Mouse (Mus musculus) brain, embryonic 14.5 days (tissue): ENCODE results near the gene Unc45a. TPM values are rescaled to one million over a fixed set of nuclear protein-coding genes. Genes with fewer than 3 reads are reported as not detected.
"Not testable (repeated sequence)": the region's sequence is repeated elsewhere in the genome, so short reads cannot be mapped to it uniquely, and the experiment has no call there.

Source experiments
- DNase-seq: peaks from one replicate; pipeline ENCODE4 v3.0.0-alpha.2; 2011; ENCODE audit warnings: low read depth
- CTCF ChIP-seq: fragments of 200-500 bp; IDR thresholded peaks from 2 replicates; pipeline ENCODE4 v1.5.1; 2012; ENCODE audit warnings: inconsistent platforms, mild to moderate bottlenecking, moderate library complexity, borderline replicate concordance; ENCODE audit not compliant: insufficient read depth, insufficient read length; ENCODE audit errors: extremely low read depth
- POLR2A ChIP-seq: fragments of 200-500 bp; IDR thresholded peaks from 2 replicates; pipeline ENCODE4 v1.6.1; 2012; ENCODE audit warnings: mild to moderate bottlenecking, inconsistent platforms, borderline replicate concordance; ENCODE audit not compliant: poor library complexity, insufficient read depth, insufficient read length, severe bottlenecking; ENCODE audit errors: extremely low read depth
- polyA plus RNA-seq: library from polyadenylated mRNA; depleted of rRNA; stranded (reverse); fragments of >200 nt; gene quantifications from 2 replicates; pipeline ENCODE4 v1.2.3, GENCODE M21; 2012

Unc45a gene
- polyA plus RNA-seq, 1 experiment, result 85.0 TPM

DNA sequence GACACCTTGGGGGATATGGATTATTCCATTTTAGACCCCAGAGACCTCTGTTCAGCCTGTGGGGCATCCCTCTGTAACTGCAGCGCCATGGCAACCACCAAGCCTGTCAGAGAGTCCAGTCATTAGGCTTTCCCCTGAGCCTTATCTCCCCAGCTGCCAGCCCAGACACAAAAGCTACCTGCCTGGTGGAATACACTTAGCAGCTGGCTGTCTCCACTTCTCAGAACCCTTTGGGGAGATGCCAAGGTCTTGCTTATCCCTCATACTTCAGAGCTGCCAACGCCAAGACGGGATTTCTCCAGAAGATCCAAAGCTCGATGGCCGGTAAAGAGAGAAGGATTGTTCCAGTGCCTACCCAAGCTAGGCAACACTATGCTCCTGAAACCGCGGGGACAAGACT is 988 bp upstream of the Unc45a start:
- no peak for TF ChIP-seq CTCF
- no peak for TF ChIP-seq POLR2A
- DNase-seq, result peak; percentile 28

DNA sequence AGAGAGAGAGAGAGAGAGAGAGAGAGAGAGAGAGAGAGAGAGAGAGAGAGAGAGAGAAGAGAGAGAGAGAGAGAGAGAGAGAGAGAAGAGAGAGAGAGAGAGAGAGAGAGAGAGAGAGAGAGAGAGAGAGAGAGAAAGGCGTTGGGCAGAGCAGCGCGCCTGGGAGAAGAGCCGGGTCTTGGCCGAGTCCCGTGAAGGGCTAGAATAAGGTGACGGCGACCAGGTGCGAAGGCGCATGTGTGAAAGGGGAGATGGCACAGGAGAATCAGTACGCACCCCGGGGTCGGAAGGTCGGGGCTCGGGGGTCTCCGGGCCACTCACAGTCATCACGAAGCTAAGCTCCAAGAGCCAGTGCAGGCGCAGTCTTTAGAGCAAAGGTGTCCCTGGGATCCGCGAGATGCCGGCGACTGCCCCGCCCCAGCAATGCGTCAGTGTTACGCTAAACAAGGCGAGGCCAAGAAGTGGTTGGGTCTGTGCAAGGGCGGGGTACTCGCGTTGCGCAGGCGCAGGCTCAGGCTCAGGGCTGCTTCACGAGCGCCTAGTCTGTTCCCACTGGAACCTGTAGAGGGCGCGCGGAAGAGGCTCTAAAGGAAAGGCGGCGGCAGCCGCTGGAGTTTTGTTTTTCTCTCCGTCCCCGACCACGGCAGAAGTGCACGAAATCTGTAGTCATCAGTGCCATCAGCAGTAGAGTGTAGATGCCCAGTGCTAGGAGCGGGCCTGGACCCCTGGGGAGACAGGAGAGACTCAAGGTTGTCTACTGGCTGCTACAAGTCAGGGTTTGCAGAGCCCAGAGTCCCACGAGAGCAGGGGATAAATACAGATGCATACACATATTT is 794 bp downstream of the Unc45a start:
- TF ChIP-seq POLR2A (peak; percentile 30; the same call in 1 of the 2 replicates), CTCF (peak; percentile 83)
- peak; percentile 99 for DNase-seq

DNA sequence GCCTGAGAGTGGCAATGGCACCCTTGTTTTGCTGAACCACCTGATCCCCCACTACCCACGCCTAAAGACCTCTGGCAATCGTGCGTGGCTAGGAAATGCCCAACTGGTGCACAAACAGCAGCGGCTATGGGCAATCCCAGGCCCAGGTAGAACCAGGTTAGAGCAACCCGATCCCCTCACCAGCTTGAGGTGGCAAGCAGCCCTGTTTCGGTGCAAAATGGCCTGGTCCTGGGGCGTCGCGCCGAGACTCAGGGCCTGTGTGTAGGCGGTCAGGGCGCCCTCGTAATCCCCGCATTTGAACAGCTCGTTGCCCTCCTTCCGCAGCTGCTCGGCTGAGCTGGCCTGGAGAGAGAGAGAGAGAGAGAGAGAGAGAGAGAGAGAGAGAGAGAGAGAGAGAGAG is 1.4 kb downstream of the Unc45a start:
- peak; percentile 69 for DNase-seq
- TF ChIP-seq POLR2A (no peak), CTCF (no peak)

DNA sequence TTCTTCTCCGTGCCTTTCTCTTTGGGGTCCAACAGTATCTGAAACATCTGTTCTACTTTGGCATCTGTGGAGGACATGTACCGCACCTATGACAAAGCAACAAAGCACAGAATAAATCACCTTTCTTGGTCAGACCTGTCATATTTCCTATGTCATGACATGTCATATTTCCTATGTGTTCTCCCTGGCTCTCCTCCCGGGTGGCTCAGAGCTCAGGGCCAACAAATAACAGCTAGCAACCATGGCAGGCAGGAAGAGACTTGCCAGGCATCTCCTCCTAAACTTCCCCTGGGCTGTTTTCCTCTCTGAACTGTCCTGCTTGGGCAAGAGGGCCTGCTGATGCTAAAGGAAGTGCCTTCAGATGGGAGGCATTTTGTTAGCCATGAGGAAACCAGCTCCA is 3.9 kb downstream of the Unc45a start:
- TF ChIP-seq POLR2A (no peak), CTCF (no peak)
- no peak for DNase-seq

DNA sequence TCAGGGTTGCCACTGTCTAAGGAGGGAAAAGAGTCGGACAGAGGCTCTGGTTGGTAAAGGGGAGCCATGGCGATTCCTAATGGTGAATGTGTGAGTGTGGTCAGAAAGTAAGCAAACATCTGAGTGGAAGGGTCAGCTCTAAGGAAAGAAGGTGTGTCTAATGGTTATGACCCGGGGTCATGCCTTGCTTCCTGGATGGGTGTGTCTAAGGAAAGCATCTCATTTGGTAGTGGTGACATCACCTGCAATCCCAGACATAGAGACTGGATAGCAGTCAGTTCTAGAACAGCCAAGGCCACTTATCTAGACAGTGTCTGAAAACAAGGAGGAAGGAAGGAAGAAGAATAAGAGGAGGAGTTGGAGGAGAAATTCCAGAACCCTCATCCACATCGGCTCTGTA is 6.0 kb downstream of the Unc45a start:
- TF ChIP-seq CTCF (no peak), POLR2A (no peak)
- DNase-seq, result no peak

DNA sequence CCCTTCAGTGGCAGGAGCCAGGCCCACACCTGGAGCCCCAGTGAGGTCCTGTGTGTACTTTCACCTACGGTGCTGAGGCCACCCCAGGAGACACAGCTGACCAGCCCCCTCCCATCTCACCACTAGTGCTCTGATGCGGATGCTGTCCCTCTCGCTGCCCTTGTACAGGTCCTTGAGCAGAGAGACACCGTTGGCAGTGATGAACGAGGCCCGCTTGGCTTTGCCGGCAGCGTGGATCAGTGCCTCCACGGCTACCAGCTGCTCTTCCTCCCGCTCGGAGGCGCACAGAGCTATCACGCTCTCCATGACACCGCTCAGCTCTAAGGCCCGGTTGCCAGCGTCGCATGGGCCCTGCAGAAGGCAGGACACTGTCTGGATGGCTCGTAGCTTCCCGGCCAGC is 9.4 kb downstream of the Unc45a start:
- TF ChIP-seq CTCF (no peak), POLR2A (no peak)
- DNase-seq, result no peak

DNA sequence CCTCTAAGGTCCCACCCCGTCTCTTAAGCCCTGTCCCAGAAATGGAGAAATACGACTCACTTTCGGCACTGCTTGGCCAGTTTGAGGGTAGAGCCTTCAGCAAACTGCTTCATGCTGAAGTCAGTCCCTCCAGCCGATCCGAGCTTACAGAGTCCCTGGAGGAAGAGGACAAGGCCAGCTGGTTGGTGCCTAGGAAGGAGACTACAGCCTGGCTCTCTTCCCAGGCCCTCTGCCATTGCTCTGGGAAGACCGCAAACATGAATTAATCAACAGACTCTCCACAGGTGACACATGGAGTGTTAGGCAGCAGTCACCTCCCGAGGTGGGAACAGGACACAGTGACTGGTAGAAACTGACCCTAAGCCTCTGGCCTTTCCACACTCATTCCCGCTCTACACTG is 10.5 kb downstream of the Unc45a start:
- DNase-seq, result no peak

DNA sequence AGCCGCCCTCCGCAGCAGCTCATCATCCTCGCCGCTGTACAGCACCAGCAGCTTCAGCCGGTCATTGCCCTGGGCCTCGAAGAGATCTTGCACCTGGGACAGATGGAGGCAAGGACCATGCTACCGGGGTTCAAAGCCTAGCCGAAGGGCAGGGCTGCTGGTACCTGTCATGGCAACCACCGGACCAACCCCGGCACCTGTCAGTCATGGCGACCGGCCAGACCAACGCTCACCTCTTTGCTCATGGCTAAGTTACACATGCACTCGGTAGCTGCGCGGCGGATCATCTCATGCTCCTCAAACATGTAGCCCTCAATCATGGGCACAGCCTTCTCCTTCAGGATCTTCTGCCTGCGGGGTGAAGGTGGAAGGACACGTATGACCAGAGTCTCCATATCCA is 14.7 kb downstream of the Unc45a start:
- DNase-seq, result no peak
- TF ChIP-seq POLR2A (no peak), CTCF (no peak)

More for the DNA sequence above, 10.5 kb downstream of the Unc45a start:
- TF ChIP-seq CTCF (no peak), POLR2A (no peak)

DNA sequence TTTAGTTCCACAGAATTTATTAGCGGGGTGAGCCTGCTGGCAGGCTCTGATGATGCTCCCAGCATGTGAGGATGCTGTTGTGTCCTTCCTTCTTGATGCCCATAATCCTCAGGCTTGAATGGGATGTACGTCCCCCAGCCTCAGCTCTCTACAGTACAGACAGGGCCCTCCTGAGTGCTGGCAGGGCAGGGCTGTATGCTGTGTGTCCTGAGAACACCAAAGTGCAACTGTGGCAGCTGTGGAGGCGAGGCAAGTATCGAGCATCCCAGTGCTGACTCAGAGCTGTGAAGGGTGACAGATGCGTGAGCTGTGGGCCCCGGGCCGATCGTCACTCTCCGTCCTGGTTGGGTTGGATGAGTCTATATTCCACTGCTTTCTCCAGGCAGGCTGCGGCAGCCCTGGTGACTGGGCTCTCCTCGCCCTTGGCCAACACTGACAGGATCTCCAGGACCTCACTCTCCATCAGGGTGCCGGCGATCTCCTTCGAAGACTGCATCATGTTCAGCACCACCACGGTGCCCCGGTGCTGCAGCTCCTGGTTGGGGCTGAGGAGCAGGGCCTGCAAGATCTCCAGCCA is 15.4 kb downstream of the Unc45a start:
- no peak for DNase-seq
- TF ChIP-seq POLR2A (no peak), CTCF (no peak)

DNA sequence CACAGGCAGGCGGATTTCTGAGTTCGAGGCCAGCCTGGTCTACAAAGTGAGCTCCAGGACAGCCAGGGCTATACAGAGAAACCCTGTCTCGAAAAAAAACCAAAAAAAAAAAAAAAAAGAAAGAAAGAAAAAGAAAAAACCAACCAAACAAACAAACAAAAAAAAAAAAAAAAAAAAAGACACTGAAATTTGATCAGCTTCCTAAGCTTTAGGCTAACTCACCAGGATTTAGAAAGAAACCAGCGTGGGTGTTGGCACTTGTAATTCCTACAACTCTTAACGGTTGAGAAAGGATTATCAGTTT is 16.0 kb downstream of the Unc45a start:
- not testable (repeated sequence) for DNase-seq

DNA sequence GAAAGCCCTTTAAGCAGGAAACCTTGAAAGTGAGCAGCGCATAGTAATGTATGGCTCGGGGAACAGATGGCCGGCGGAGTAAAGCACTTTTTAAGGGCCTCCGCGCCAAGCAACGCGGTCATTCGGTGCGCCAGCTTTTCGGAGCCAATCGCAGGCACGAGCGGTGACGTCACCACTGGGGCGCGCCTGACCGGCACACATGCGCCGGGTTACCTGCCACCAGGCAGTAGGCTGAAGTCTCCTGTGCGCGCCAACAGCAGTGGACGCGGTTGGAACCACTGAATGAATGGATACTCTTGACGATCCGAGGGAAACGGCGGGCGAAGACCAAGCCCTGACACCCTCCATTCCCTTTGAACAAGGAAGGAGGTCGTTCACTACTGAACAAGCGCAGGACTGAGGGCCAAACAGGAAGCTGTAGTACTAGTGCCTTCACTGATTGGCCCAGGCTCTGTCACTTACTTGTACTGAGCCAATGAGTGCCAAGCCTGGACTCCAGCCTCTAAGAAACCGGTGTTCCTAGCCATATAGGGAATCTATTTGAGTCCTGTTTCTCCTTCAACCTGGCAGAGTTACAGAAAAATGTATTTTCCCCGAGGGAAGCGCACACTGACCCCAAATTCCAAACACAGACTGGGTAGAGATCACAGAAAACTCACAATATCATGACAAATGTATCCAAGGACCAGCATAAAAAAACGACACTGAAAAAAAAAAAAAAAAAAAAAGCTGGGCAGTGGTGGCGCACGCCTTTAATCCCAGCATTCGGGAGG is 16.6 kb downstream of the Unc45a start, which contains the start of gene Rccd1:
Rccd1 (minus strand) TSS at position 412 of the 773 bp plus-strand sequence.
- peak; percentile 40; the same call in 1 of the 2 replicates for TF ChIP-seq POLR2A
- no peak for TF ChIP-seq CTCF
- DNase-seq, result peak; percentile 99
